Mouse (Mus musculus) left cerebral cortex, adult 11 months (tissue): ENCODE results near the gene Ccl28.
"Not testable (repeated sequence)": the region's sequence is repeated elsewhere in the genome, so short reads cannot be mapped to it uniquely, and the experiment has no call there.

Experiments used
- DNase-seq: peaks from one replicate; pipeline ENCODE4 v3.0.0; 2022; ENCODE audit warnings: low spot score

Gene Ccl28

DNA sequence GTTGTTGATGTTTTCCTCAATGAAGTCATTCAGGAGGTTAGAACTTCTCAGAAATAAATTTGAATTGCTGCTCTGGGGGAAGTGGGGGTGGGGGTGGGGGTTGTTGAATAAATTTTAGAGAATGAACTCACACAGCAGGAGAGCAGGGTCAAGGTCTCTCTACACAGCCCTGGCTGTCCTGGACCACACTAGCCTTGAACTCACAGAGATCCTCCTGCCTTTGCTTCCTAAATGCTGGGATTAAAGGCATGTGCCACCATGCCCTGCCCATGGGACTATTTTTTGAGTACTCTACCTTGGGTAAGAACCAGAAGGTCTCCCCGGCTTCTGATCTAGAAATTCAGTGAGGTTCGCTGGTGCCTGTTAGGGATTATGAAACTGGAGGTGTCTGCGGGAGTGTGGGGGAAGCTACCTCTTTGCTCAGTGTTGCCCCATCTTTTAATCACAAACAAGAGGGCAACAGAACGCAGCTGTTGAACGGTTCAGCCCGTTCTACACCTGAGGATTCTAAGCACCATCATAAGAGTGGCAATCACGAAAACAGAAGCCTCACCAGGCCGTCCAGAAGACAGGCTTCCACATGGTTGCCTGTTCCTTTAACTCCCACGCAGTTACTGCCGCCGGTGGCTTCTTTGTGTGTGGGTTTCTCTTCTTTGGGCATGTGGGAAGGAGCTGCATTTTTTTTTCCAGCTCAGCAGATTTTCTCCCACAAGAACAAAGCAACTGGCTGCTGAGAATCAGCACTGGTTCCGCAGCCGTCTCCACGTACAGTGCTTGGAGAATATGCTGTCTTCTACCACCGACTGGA lies 25.5 kb downstream of the Ccl28 start:
- peak; percentile 43 for DNase-seq

DNA sequence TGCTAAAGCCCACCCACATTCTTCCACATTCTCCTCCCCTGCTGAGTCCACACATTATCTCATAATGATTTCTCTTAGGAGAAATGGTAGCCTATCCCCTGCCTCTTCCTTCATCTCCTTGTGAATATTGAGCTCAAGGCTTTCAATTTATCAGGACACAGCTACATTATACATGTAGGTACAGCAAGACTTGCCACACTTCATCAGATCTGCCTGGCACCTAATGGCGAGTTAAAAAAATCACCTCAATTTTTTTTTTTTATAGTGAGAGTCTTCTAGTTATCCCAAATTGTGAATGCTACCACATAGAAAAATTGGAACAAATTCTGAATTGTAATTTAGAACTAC lies 26.1 kb downstream of the Ccl28 start:
- DNase-seq: no peak

- DNase-seq: no peak
Observed at GRCm38 (mm10) chr13:119654734-119655133, 31.1 kb downstream of the Ccl28 start.

GRCm38 (mm10) chr13:119656246-119656645 lies 32.6 kb downstream of the Ccl28 start:
- DNase-seq: no peak

GRCm38 (mm10) chr13:119656846-119657416 lies 33.3 kb downstream of the Ccl28 start:
- no peak for DNase-seq

GRCm38 (mm10) chr13:119661420-119661819 lies 37.8 kb downstream of the Ccl28 start:
- DNase-seq: not testable (repeated sequence)

DNA sequence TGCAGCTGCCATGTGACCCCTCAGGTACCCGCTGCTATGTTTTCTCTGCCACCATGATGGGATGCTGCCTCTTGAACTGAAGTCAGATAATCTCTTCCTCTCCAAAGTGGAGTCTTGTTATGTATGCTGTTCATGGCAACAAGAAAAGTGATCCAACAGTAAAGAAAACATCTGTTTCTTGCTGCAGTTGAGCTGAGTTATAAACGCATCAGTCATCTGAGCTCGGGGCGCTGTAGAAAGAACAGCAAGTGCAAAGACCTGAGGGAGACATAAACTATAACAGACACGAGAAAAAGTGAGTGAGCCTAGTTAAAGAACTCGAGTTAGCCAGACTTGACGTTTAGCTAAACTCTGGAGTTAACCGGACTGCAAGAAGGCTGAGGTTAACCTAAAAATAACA lies 55.2 kb downstream of the Ccl28 start:
- DNase-seq: no peak

GRCm38 (mm10) chr13:119679721-119680120 lies 56.1 kb downstream of the Ccl28 start:
- no peak for DNase-seq

DNA sequence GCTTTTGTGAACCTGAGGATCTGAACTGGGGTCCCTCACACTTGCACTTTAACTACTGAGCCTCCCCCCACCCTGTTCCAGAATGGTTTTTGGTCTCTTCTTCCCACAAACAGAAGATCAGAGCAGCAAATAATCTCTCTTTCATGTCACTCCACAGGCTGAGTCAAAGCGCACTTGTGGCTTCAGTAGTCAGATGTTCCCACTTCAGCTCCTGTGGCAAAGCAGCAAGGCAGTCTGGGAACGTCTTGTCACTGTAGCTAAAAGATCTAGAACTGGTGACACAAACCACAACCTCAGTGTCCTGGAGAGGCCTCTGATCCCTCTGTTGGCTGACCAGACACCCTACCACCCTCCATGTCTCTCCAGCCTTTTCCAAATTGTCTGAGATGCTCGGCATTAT lies 57.5 kb downstream of the Ccl28 start:
- DNase-seq: no peak

GRCm38 (mm10) chr13:119684416-119685177 lies 61.0 kb downstream of the Ccl28 start:
- no peak for DNase-seq

GRCm38 (mm10) chr13:119689709-119690038 lies 66.1 kb downstream of the Ccl28 start:
- no peak for DNase-seq

DNA sequence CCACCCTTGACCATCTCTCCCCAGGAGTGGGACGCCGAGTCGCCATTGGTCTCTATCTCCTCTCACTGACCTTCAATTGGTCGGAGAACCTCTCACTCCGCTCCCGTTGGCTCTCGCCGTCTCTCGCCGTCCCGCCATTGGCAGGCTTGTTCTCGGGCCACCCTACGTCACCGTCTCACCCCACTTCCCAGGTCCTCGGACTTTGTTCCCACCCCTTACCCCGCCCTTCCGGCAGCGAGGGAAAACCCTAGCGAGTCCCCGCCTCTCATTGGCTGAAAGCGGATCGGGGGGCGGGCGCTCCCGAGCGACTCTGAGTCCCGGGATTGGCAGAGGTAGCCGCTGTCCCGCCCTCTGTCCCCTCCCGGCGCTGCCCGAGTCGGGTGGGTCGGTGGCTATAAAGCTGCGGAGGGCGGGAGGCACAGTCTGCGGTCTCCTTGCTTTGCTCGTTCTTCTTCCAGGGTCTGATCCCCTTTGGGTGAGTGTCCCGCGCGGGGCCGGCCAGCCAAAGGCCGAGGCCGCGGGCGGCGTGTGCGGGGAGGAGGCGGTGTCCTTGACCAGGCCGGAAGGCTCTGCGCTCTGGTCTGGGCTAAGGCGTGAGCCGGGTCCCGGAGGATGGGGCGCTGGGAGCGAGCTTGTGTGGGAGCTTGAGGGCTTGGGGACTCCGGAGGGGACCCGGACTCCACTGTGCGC lies 66.6 kb downstream of the Ccl28 start, which contains the start of gene Hmgcs1:
Gene Hmgcs1, plus strand, starts transcription at position 341 of the 690 bp plus-strand sequence.
- DNase-seq: peak; percentile 99

- DNase-seq: no peak
Observed at GRCm38 (mm10) chr13:119690876-119691620, 67.4 kb downstream of the Ccl28 start.

DNA sequence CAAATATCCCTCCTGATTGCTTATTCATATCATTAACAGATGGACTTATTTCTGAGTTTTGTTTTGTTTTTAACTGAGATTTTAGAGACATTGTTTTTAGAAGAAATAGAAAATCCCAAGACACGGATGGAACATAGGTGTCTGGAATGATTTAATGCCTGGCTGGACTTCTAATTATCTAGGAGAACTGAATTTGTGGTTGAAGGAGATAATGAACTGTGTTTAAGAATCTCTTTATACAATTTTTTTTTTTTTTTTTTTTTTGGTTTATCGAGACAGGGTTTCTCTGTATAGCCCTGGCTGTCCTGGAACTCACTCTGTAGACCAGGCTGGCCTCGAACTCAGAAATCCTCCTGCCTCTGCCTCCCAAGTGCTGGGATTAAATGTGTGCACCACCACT lies 68.3 kb downstream of the Ccl28 start:
- DNase-seq: not testable (repeated sequence)

DNA sequence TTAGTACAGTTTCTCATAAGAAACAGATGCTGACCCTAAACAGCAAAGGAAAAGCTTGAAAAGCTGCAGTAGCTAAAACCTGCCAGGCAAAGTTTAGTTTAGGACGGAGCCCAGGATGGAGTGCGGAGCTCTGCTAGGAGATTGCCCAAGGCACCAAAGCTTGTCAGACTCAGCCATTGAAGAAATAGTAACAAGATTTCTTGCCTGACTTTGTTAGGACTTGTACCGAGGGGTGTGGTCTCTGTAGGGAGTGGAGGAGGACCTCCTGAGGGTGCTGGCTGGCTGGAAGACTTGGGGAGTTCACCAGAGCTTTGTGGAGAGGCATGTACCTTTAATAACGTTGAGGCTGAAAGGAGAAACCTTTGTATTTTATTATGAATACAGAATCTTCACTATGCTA lies 72.1 kb downstream of the Ccl28 start:
- DNase-seq: no peak

- no peak for DNase-seq
Observed at GRCm38 (mm10) chr13:119696496-119696895, 72.9 kb downstream of the Ccl28 start.

- no peak for DNase-seq
Observed at GRCm38 (mm10) chr13:119698436-119698835, 74.8 kb downstream of the Ccl28 start.
